Mouse (Mus musculus) forebrain, embryonic 13.5 days (tissue): ENCODE results near the gene Tbk1. TPM values are rescaled to one million over a fixed set of nuclear protein-coding genes. Genes with fewer than 3 reads are reported as not detected.

ENCODE experiments used
- microRNA-seq: library from miRNA; unstranded; fragments of <30 nt; microRNA quantifications from one replicate; pipeline ENCODE4, GENCODE M21; 2016
- polyA plus RNA-seq: library from polyadenylated mRNA; unstranded; fragments of >200 nt; fragmentation: Nextera tagmentation; extraction: Ambion mirVana; gene quantifications from 2 replicates; pipeline ENCODE4 v1.2.1, GENCODE M21; 2015

Tbk1 gene
- polyA plus RNA-seq, 1 experiment from 2014 or later, result 31.7 TPM

Small RNA genes within 50 kb of the gene (microRNA-seq; reads per million reads assigned to microRNA genes)
- gene Gm24330, result not detected

Other genes with a start within 250 kb of the Tbk1 start
- gene Tbc1d30, start 235.5 kb downstream of the Tbk1 start, polyA plus RNA-seq, result 5.0 and 6.2 TPM in 2 replicates
- gene Gns, start 221.7 kb downstream of the Tbk1 start, polyA plus RNA-seq, result 25.0 and 30.5 TPM in 2 replicates
- gene Rassf3, start 110.4 kb downstream of the Tbk1 start, polyA plus RNA-seq, result 3.5 and 3.7 TPM in 2 replicates
- 37.9 and 38.3 TPM in 2 replicates for gene Xpot, start 39.5 kb upstream of the Tbk1 start, polyA plus RNA-seq
- gene D930020B18Rik, start 54.8 kb upstream of the Tbk1 start, polyA plus RNA-seq, result 0.11 TPM in 1 of 2 replicates, not detected in the other
- 1.7 and 2.3 TPM in 2 replicates for gene BC048403, start 153.2 kb upstream of the Tbk1 start, polyA plus RNA-seq